Mouse (Mus musculus) C2C12 (cell line): ENCODE measurements around the gene Fam13c.

Experiments used
- CEBPB ChIP-seq: IDR thresholded peaks from one replicate; pipeline ENCODE4 v1.6.1; 2011; ENCODE audit warnings: low read depth, mild to moderate bottlenecking, control low read depth, moderate library complexity
- CTCF ChIP-seq: IDR thresholded peaks from one replicate; pipeline ENCODE4 v1.5.1; 2011; ENCODE audit not compliant: control insufficient read depth, insufficient read depth, insufficient read length
- FOSL1 ChIP-seq: IDR thresholded peaks from one replicate; pipeline ENCODE4 v1.8.0; 2011; ENCODE audit warnings: mild to moderate bottlenecking, low read length; ENCODE audit not compliant: poor library complexity, insufficient read depth, severe bottlenecking
- MAX ChIP-seq: IDR thresholded peaks from one replicate; pipeline ENCODE4 v1.6.1; 2011; ENCODE audit warnings: mild to moderate bottlenecking, control low read depth
- MYOD1 ChIP-seq: IDR thresholded peaks from one replicate; pipeline ENCODE4 v1.6.1; 2011; ENCODE audit warnings: low read depth; ENCODE audit not compliant: control insufficient read depth, insufficient read length
- MYOG ChIP-seq: IDR thresholded peaks from one replicate; pipeline ENCODE4 v1.6.1; 2011; ENCODE audit not compliant: control insufficient read depth, insufficient read length; ENCODE audit errors: extremely low read depth

DNA sequence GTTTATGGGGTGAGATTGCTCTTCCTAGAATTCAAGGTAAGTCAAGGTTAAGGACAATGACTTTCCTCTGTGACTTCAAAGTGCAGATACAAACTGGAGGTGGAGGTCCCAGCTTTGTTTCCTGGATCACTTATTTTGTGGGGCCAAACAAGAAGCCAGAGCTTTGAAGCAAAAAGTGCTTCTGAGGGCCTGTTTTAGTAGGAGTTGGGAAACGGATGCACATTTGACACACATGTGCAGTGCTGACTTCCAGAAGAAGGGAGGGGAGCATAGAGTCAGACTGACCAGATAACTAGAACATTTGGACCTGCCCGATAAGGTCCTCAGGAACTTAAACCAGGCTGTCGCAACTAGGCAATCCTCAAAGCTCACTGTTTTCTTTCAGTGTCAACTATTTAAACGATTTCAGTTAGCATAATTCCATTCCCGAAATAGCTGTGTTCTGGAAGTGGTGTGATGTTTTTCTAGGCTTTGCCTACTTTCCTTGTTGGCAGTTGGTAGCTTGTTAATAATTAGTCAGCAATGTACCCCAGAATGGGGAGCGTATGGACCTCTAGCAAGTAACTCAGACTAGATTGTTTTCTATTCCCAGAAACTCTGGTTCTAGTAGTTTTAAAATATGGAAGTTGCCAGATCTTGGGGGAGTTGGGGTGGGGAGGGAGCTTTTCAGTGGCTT, 22.3 kb upstream of the Fam13c start:
- TF ChIP-seq CTCF (no peak), MYOG (no peak), FOSL1 (no peak), MAX (no peak), MYOD1 (no peak), CEBPB (no peak)
